Mouse (Mus musculus): ENCODE measurements around the gene Erg.
A peak's percentile ranks its signal among the peaks of the same experiment; 100 is the strongest.

Gene Erg

DNA sequence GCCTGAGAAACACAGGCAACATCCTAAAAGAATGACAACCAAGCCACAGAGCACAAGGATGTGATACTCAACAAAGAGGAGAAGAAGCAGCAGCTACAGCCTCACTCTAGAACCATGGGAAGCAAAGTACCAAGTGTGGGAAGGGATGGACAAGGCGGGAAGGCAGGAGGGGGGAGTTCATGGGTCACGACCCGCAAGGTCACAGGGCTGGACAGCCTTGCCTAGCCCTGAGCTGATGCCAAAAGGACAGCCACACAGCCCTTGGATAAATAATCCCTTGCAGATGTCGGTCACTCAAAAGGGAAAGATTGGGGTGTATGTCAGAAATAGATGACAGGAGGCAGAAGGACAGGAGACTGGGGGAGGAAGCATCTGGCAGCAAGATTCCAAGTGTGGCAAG, 211.7 kb downstream of the Erg start:
- TF ChIP-seq GATA4 (IDR thresholded peaks at IDR 0.05; ENCODE audit: insufficient replicate concordance, low read length), result no peak

DNA sequence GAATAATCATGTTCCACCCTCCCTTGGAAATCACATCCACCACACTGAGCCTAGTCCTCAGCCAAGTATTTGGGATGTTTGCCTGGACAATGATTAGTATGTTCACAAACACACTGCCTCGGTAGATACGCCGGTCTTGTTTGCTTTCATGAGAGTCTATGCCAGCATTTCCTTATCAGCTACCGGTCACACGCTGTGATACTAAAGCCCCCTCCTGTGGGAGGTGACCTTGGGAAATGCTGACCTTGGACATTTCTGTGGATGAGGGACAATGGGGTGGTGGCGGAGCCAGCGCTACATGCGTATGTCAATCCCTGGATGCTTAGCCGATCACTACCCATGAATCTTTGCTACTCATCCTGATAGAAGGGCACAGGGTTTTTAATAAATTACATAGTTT, 213.4 kb downstream of the Erg start:
- peak; percentile 98; the same call in 1 of the 2 replicates for TF ChIP-seq GATA4 (IDR thresholded peaks at IDR 0.05; ENCODE audit: insufficient replicate concordance, low read length)

DNA sequence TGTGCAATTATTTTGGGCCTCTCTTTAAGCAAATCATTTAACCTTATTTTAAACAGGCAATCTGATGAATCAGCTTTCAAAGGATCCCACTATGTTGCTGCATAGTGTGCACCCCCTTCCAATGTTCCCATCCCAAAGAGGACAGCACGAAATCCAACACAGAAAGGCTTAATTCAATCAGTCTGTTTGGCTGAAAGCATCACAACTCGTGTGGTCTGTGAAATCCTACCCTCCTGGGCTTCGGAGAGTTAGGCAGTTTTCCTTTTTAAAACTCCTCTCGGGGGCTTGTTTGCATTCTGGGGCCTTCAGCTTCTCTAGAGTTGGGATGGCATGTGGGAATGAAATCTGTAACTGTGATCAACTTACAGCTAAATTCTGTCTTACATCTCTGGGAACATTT, 214.7 kb downstream of the Erg start:
- TF ChIP-seq GATA4 (IDR thresholded peaks at IDR 0.05; ENCODE audit: insufficient replicate concordance, low read length), result no peak

DNA sequence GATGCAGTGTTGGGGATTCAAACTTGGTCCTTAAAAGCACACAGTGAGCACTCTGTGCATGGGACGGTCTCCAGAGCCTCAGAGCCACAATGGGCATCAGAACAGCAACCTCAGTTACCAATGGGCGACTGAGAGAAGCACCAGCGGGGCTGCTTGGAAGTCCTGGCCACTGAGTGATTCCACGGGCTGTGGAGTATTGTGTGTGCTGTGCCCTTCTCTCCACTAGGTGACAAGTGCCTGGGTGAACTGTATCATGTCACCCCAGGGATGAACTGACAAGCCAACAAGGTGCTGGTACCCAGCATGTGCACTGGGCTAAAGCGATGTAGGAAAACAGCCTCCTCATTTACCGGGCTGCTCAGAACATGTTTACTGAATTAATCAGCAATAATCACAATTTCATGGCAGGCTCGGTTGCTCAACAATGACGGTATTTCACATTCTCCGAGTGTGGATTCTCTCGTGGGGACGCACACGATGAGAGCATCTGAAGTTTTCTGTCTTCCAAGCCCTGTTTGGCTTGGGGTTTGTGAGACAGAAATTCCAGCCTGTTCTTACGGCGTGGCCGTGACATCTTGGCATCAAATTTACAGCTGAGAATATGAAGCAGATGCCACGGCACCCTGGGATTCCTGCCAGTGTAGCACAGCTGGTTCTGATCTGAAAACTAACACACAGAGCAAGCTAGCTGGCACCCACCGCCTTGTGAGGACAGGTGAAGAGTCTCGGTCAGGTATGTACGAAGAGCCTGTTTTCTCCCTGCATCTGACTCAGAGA, 219.2 kb downstream of the Erg start:
- no peak for TF ChIP-seq GATA4 (IDR thresholded peaks at IDR 0.05; ENCODE audit: insufficient replicate concordance, low read length)

DNA sequence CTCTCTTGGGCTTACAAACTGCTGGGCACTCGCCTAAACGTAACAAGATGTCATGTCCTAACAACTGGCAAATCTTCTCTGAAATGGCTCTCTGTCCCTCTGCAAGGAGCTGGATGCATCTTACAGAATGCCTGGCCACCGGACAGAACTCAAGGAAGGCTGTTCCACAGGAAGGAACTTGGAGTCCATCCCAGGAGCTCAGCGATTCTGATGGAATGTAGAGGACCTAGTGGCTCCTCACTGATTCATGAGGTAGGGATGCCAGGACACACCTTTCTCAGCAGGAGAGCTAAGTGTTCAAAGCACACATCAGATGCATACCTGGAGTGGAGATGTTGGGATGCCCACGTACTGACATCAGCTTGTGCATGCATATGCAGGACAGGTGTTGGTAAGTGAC, 221.2 kb downstream of the Erg start:
- TF ChIP-seq GATA4 (IDR thresholded peaks at IDR 0.05; ENCODE audit: insufficient replicate concordance, low read length), result no peak

DNA sequence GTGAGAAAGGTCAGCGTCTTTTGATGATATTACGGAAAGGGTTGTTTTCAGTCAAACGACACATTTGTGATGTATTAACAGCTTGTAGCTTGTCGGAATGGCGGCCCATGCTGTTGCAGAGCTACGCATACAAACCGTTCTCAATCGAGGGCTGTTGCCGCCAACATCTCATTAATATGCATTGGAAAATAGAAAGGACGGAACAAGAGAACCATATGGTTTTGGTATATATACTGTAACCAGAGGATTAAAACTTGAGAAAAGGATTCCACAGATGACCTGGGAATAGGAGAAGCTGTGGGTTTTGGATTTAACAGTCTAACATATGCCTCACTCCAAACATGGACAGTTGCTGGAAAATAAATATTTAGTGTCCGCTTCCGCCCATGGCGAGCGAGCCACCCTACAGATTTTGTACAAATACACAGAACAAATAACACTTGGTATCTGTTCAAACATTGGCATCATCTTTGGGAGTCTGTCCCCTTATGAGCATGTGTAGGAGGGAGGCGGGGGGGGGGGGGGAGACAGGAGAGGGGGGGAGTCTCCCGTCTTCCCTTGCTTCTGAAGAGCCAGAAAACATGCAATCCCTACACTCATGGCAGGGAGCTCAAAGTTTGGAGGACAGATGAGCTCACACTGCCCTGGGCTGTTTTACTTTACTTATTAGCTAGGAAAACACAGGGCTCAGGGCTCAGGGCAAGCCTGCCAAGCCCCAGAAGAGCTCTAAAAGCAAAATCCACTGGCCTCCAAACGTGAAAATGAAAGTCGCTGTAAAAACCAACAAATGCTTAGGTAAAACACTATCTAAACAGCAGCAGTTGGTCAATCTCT, 222.5 kb downstream of the Erg start:
- no peak for TF ChIP-seq GATA4 (IDR thresholded peaks at IDR 0.05; ENCODE audit: insufficient replicate concordance, low read length)

DNA sequence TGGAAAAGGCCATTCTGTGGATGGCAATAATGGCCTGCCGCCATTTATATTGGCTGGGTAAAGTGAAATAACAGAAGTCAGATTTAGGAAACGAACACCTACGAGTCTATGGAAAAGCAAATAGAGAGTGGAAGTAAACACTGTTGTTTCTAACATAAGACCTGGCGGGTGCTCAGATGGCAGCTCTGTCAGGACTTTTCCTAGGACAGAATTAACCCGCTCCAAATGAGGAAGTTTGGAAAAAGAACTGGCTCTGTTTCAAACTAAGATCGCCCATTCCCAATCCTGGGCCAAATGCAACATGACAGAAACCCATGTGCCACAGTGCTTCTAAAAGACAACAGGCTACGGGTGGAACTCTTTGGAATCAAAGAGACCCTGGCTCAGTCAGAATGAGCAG, 224.4 kb downstream of the Erg start:
- TF ChIP-seq GATA4 (IDR thresholded peaks at IDR 0.05; ENCODE audit: insufficient replicate concordance, low read length), result no peak

DNA sequence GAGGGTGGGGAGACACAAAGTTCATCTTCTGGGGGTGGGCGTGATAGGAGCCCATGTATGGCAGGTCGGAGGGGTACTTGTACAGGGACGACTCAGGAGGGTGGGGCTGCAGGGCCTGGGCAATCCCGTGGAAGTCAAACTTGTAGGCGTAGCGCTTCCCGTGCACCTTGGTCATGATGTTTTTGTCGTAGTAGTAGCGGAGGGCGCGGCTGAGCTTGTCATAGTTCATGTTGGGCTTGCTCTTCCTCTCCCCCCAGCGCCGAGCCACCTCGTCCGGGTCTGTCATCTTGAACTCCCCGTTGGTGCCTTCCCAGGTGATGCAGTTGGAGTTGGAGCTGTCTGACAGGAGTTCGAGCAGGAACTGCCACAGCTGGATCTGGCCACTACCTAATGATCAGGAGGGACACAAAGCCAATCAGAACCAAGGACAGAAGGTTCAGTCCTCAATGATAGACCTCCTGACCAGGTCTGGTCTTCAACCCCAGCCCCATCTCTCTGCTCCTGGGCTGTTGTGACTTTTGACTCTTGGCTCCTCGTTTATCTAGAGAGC, 225.4 kb downstream of the Erg start:
- no peak for TF ChIP-seq GATA4 (IDR thresholded peaks at IDR 0.05; ENCODE audit: insufficient replicate concordance, low read length)

DNA sequence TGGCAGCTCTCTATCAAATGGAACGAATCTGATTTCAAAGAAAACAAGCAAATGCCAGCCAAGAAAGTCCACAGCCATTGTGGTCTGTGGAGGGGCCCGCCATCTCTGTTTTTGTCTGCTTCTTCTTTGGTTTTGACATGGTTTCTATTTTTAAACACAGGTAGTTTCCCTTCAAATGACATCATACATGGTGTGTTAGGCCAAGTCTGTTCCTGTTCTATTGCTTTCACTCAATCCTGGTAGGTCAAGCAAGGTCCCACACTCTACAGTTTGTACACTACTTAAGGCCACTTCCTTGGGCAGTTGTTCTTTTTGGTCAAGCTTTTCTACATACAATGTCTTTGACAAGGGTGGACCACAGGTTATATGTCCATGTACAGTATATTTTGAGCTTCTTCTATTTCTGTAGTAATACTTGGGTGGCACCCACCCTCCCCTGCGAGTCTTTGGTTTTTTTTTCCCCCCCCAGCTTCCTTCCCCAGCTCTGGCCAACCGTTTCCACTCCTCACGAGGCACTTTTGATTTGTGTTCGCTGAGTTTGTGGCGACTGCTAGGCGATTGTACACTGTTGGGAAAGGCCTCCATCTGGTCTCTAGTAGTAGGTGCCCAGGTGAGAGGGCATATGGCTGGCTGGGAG, 226.1 kb downstream of the Erg start:
- no peak for TF ChIP-seq GATA4 (IDR thresholded peaks at IDR 0.05; ENCODE audit: insufficient replicate concordance, low read length)

DNA sequence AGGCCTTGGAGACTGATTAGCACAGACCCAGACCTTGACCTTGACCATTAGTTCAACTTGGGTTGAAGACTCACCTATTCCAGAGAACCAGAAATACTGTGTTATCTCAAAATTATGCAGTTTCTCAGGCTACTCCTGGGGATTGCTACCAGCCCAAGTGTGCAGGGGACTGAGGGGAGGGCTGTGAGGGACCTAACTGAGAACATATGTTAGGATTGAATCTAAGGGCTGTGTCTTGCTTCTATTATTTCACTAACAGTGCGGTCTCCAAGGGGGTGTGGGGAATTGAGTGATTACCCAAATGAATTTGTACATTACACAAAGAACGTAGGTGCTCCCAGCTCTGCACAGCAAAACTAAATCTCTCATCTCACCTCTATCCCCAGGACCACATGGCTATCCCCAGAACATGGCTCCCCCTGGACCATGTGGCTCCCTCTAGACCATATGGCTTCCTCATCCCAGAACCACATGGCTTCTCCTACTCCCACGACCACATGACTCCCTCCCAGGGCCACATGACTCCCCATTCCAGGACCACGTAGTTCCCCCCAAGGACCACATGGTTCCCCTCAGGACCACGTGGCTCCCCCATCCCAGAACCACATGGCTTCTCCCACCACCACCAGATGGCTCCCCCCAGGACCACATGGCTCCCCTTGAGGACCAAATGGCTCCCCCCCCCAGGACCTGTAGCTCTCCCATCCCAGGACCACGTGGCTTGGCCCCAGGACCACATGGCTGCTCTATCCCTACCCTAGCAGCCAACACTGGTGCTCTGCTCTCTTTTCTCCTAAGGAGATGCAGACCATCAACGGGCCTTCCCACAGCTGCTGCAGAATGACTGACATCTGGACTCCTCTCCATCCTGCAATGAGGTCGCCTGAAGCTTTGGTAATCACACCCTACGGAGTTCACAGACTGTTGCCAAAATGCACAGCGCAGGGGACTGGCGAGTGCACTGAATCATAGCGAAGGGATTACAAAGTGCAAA, 229.1 kb downstream of the Erg start:
- no peak for TF ChIP-seq GATA4 (IDR thresholded peaks at IDR 0.05; ENCODE audit: insufficient replicate concordance, low read length)

DNA sequence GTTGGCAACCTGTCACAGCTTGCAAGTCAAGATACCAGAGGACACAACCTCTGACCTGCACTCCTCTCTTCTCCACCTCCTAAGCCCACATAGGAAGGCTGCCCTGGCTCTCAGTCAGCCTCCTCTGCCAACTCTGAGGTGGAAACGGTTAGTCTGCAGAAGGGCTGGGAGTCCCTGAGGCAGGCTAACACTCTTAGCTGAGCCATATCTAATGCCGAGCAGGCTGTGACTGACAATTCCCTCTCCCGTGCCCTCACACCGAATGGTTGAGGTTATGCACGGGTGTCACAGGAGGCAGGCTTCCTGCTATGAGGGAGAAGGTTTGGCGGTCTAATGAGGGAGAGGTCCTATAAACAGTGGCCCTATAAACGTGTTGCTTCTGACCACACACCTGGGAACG, 232.6 kb downstream of the Erg start:
- no peak for TF ChIP-seq GATA4 (IDR thresholded peaks at IDR 0.05; ENCODE audit: insufficient replicate concordance, low read length)

DNA sequence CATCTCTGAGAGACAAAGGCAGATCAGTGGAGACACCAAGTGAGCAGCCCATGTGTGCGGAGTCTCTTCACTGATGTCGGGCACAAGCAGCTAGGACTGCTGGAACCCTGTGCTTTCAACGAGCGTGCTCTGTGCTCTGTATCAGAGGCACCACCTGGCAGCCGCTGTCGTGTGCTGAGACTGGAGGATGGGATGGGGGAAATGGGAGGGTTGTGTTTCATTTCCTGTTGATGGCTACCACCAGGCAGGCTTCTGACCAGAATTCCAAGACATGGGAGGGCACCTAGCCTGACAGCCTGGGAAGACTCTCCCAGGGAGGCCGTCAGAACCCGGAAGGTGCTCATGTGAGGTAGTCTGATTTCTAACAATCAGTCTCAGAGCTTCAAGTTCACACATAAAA, 234.1 kb downstream of the Erg start:
- no peak; the same call in 1 of the 2 replicates for TF ChIP-seq GATA4 (IDR thresholded peaks at IDR 0.05; ENCODE audit: insufficient replicate concordance, low read length)

DNA sequence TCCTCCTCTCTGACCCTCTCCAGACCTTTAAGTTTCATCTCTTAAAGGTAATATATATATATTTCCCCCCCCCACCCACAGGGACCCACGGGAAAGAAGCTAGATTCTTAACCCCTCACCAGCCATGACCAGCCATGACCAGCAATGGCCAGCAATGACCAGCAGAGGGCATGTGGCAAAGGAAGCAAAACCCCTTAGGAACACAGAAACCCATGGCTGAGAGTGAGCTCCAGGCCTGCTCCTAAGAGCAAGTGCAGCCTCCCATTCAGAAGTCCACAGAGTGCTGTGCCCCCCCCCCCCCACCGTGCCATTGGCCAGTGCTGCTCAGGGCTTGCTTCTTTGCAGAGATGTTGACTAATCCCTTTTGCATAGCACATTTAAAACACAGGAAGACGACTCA, 235.9 kb downstream of the Erg start:
- TF ChIP-seq GATA4 (IDR thresholded peaks at IDR 0.05; ENCODE audit: insufficient replicate concordance, low read length), result no peak

DNA sequence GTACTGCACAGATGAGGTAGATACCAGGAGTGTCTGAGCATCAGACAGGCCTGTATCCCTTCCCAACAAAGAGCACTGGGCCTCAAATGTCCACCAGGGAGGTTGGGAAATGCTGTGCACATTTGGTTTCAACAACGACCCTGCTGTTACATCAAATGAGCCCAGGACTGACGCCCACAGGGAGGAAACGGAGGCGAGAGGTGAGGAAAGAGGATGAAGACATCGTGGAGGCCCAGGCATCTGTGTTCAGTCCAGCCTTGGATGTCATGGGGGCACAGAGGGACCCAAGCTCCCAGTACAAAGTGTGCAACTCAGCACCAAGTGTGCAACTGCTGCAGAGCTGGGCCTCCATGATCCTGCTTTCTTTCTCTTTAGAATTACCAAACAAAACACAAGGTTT, 236.6 kb downstream of the Erg start:
- TF ChIP-seq GATA4 (IDR thresholded peaks at IDR 0.05; ENCODE audit: insufficient replicate concordance, low read length), result no peak
